Mouse (Mus musculus): Measurements from ENCODE around the gene Agap1.

The Agap1 gene

GRCm38 (mm10) chr1:89880834-89881233 is 426.2 kb downstream of the Agap1 start:
- ChIA-PET POLR2A (interaction anchor here in 1 of 4 experiments (0.6 to 2.5 kb wide), 5 partner anchors 10 to 368 kb away, joined by 3 to 6 read pairs (median 3); no protein-coding TSS in a partner anchor), CTCF (interaction anchor here in 1 of 4 experiments (1.2 kb wide), 1 partner anchor 62 kb away, joined by 3 read pairs; no protein-coding TSS in a partner anchor)

GRCm38 (mm10) chr1:89884335-89884734 is 429.7 kb downstream of the Agap1 start:
- ChIA-PET CTCF (no interaction called here), POLR2A (interaction anchor here in 1 of 4 experiments (0.6 kb wide), 2 partner anchors 120 to 121 kb away, joined by 3 read pairs; no protein-coding TSS in a partner anchor)

GRCm38 (mm10) chr1:89885696-89886095 is 431.1 kb downstream of the Agap1 start:
- POLR2A ChIA-PET: interaction anchor here in 3 of 4 experiments (0.6 to 1.0 kb wide), 3 partner anchors 34 to 129 kb away, joined by 3 read pairs; no protein-coding TSS in a partner anchor
- CTCF ChIA-PET: interaction anchor here in 1 of 4 experiments (0.6 kb wide), 1 partner anchor 59 kb away, joined by 3 read pairs; no protein-coding TSS in a partner anchor

GRCm38 (mm10) chr1:89891400-89891799 is 436.8 kb downstream of the Agap1 start:
- ChIA-PET CTCF (no interaction called here), POLR2A (interaction anchor here in 3 of 4 experiments (0.6 to 2.0 kb wide), 6 partner anchors 10 to 70 kb away, joined by 3 to 8 read pairs (median 4); partner anchors contain the start of gene Gbx2 (in 1 of the 3))

- POLR2A ChIA-PET: interaction anchor here in 2 of 4 experiments (1.1 to 2.0 kb wide), 7 partner anchors 11 to 39 kb away, joined by 3 to 8 read pairs (median 5); partner anchors contain the start of gene Gbx2 (in 1 of the 2)
Observed at GRCm38 (mm10) chr1:89892281-89892680, 437.7 kb downstream of the Agap1 start.

GRCm38 (mm10) chr1:89895801-89896200 is 441.2 kb downstream of the Agap1 start:
- CTCF ChIA-PET: no interaction called here
- POLR2A ChIA-PET: interaction anchor here in 2 of 4 experiments (1.1 to 1.8 kb wide), 3 partner anchors 12 to 13 kb away, joined by 3 to 4 read pairs (median 3); no protein-coding TSS in a partner anchor

More at GRCm38 (mm10) chr1:89892281-89892680, 437.7 kb downstream of the Agap1 start:
- CTCF ChIA-PET: interaction anchor here in 1 of 4 experiments (0.5 kb wide), 1 partner anchor 1299 kb away, joined by 3 read pairs; no protein-coding TSS in a partner anchor

GRCm38 (mm10) chr1:89899036-89899435 is 444.4 kb downstream of the Agap1 start:
- CTCF ChIA-PET: no interaction called here
- POLR2A ChIA-PET: interaction anchor here in 1 of 4 experiments (1.4 to 1.9 kb wide), 3 partner anchors 26 to 36 kb away, joined by 3 to 6 read pairs (median 4); no protein-coding TSS in a partner anchor

- POLR2A ChIA-PET: interaction anchor here in 1 of 4 experiments (1.4 kb wide), 1 partner anchor 36 kb away, joined by 3 read pairs; no protein-coding TSS in a partner anchor
- CTCF ChIA-PET: interaction anchor here in 1 of 4 experiments (0.6 to 0.7 kb wide), 2 partner anchors 256 to 1609 kb away, joined by 3 to 5 read pairs; no protein-coding TSS in a partner anchor
Observed at GRCm38 (mm10) chr1:89899761-89900445, 445.3 kb downstream of the Agap1 start.

- ChIA-PET POLR2A (interaction anchor here in 2 of 4 experiments (0.9 to 1.1 kb wide), 2 partner anchors 12 to 30 kb away, joined by 3 to 4 read pairs; partner anchors contain the start of gene Gbx2 (in 1 of the 2)), CTCF (no interaction called here)
Observed at GRCm38 (mm10) chr1:89901381-89901780, 446.8 kb downstream of the Agap1 start.

GRCm38 (mm10) chr1:89902236-89902635 is 447.6 kb downstream of the Agap1 start:
- CTCF ChIA-PET: interaction anchor here in 1 of 4 experiments (0.7 kb wide), 1 partner anchor 27 kb away, joined by 3 read pairs; no protein-coding TSS in a partner anchor

GRCm38 (mm10) chr1:89902641-89903040 is 448.0 kb downstream of the Agap1 start:
- CTCF ChIA-PET: interaction anchor here in 1 of 4 experiments (0.5 to 0.7 kb wide), 2 partner anchors 11 to 27 kb away, joined by 3 read pairs; no protein-coding TSS in a partner anchor
- POLR2A ChIA-PET: interaction anchor here in 1 of 4 experiments (0.5 kb wide), 1 partner anchor 120 kb away, joined by 3 read pairs; no protein-coding TSS in a partner anchor

More at GRCm38 (mm10) chr1:89902236-89902635, 447.6 kb downstream of the Agap1 start:
- POLR2A ChIA-PET: interaction anchor here in 1 of 4 experiments (0.5 kb wide), 1 partner anchor 119 kb away, joined by 3 read pairs; no protein-coding TSS in a partner anchor

- ChIA-PET POLR2A (interaction anchor here in 1 of 4 experiments (0.9 to 6.0 kb wide), 2 partner anchors 10 to 13 kb away, joined by 4 to 33 read pairs; no protein-coding TSS in a partner anchor), CTCF (no interaction called here)
Observed at GRCm38 (mm10) chr1:89909796-89910195, 455.2 kb downstream of the Agap1 start.

- POLR2A ChIA-PET: interaction anchor here in 2 of 4 experiments (0.6 to 6.0 kb wide), 3 partner anchors 11 to 842 kb away, joined by 3 to 33 read pairs (median 8); partner anchors contain the start of gene Sh3bp4 (in 1 of the 2)
- CTCF ChIA-PET: interaction anchor here in 2 of 4 experiments (0.9 to 1.2 kb wide), 2 partner anchors 17 to 27 kb away, joined by 4 to 6 read pairs; no protein-coding TSS in a partner anchor
Observed at GRCm38 (mm10) chr1:89912392-89912791, 457.8 kb downstream of the Agap1 start.

- CTCF ChIA-PET: interaction anchor here in 2 of 4 experiments (0.6 to 1.1 kb wide), 3 partner anchors 11 to 160 kb away, joined by 3 to 6 read pairs (median 3); no protein-coding TSS in a partner anchor
- POLR2A ChIA-PET: interaction anchor here in 3 of 4 experiments (0.6 to 1.7 kb wide), 9 partner anchors 10 to 900 kb away, joined by 3 to 4 read pairs (median 3); partner anchors contain the start of gene Gbx2 (in 1 of the 3)
Observed at GRCm38 (mm10) chr1:89913611-89914010, 459.0 kb downstream of the Agap1 start.

GRCm38 (mm10) chr1:89918111-89918510 is 463.5 kb downstream of the Agap1 start:
- POLR2A ChIA-PET: interaction anchor here in 3 of 4 experiments (0.6 to 2.5 kb wide), 11 partner anchors 9 to 188 kb away, joined by 3 to 13 read pairs (median 4); partner anchors contain the start of gene Gbx2 (in 2 of the 3)
- CTCF ChIA-PET: interaction anchor here (0.6 to 1.7 kb wide), 7 partner anchors 9 to 1092 kb away, joined by 3 to 8 read pairs (median 4); no protein-coding TSS in a partner anchor

GRCm38 (mm10) chr1:89919206-89919605 is 464.6 kb downstream of the Agap1 start:
- POLR2A ChIA-PET: interaction anchor here in 2 of 4 experiments (0.6 to 2.5 kb wide), 6 partner anchors 8 to 48 kb away, joined by 3 to 13 read pairs (median 4); partner anchors contain the start of gene Gbx2 (in 1 of the 2)
- CTCF ChIA-PET: interaction anchor here in 1 of 4 experiments (1.2 kb wide), 1 partner anchor 11 kb away, joined by 3 read pairs; no protein-coding TSS in a partner anchor

- CTCF ChIA-PET: interaction anchor here in 3 of 4 experiments (0.6 to 1.9 kb wide), 5 partner anchors 8 to 352 kb away, joined by 3 to 9 read pairs (median 4); no protein-coding TSS in a partner anchor
- POLR2A ChIA-PET: interaction anchor here in 3 of 4 experiments (0.6 to 5.5 kb wide), 6 partner anchors 9 to 52 kb away, joined by 3 to 33 read pairs (median 6); partner anchors contain the start of gene Gbx2 (in 2 of the 3)
Observed at GRCm38 (mm10) chr1:89921806-89922205, 467.2 kb downstream of the Agap1 start.

GRCm38 (mm10) chr1:89922282-89922681 is 467.7 kb downstream of the Agap1 start:
- POLR2A ChIA-PET: interaction anchor here in 2 of 4 experiments (0.6 to 5.5 kb wide), 5 partner anchors 9 to 47 kb away, joined by 3 to 33 read pairs (median 7); partner anchors contain the start of gene Gbx2 (in 2 of the 2)
- CTCF ChIA-PET: interaction anchor here in 3 of 4 experiments (0.6 to 3.2 kb wide), 6 partner anchors 8 to 353 kb away, joined by 3 to 15 read pairs (median 5); no protein-coding TSS in a partner anchor

Data from embryonic stem cell, embryonic (primary cell).